Comparison of ENCODE assay signal across 8 mouse cellular contexts in genomic region chr7:45277136-45277760, GRCm38 (mm10). TPM values are rescaled to one million over a fixed set of nuclear protein-coding genes. Genes with fewer than 3 reads are reported as not detected.
DNase-seq lines count a peak whose midpoint lies in the region; ATAC-seq lines count a peak whose summit lies in the region.

TSS of gene Slc6a21 (plus strand) at chr7:45277513.

- peaks cover 24% of the 10 kb centered on the region for H3K27me3 ChIP-seq in hindbrain, embryonic 10.5 days (ENCODE audit: insufficient read depth, poor library complexity, severe bottlenecking)

- 8% methylated on average over 44 of the region's 44 CpGs for WGBS in hindbrain, embryonic 10.5 days

- H3K4me3 ChIP-seq in hindbrain, embryonic 10.5 days = peak within 1 kb of the TSS; percentile 55

- H3K27ac ChIP-seq in hindbrain, embryonic 10.5 days = peak within 1 kb of the TSS; percentile 62; the same call in 1 of the 2 replicates

- peaks cover 6% of the 10 kb centered on the region for H3K4me1 ChIP-seq in hindbrain, embryonic 10.5 days (replicated peaks)

- H3K36me3 ChIP-seq in hindbrain, embryonic 10.5 days = no peaks in the 10 kb centered on the region

- no peaks in the 10 kb centered on the region for H3K9me3 ChIP-seq in hindbrain, embryonic 10.5 days

- ATAC-seq in frontal cortex, adult (ENCODE audit: low TSS enrichment) = peak; percentile 23; the same call in 1 of the 2 replicates

- peak; percentile 30 for DNase-seq in MEL-GATA-1-ER (ENCODE audit: extremely low read depth, low read depth)
- peak; percentile 75 for DNase-seq in cerebellum, adult 8-10 months
- peak; percentile 77 for DNase-seq in hindbrain, embryonic 10.5 days (ENCODE audit: low spot score)
- peak; percentile 69 for DNase-seq in layer of hippocampus, adult 9-10 months (ENCODE audit: low spot score)
- DNase-seq in lung, postnatal 14 days = peak; percentile 85
- DNase-seq in ovary, postnatal 36 days (ENCODE audit: low spot score) = peak; percentile 79
- peak; percentile 72 to 75 for DNase-seq in thymus, postnatal 36 days

RNA-seq across cellular contexts. Expression of gene Slc6a21, which starts in this region (rescaled TPM):
- not detected in 2 replicates for polyA plus RNA-seq in hindbrain, embryonic 10.5 days (2016; fragmentation: Nextera tagmentation; extraction: Ambion mirVana)

Comparison
In these comparisons a context has a peak if more than half of its experiments do, and no peak if none do; other contexts are left out.
1. Peak in every context shown above with its lines: DNase-seq, ATAC-seq, H3K4me3 ChIP-seq and H3K27ac ChIP-seq.
2. Peak in DNase-seq, H3K4me3 ChIP-seq and H3K27ac ChIP-seq in hindbrain, embryonic 10.5 days; RNA of the gene not detected or under 1 TPM.
3. DNase-seq: peak in every context shown above with its lines; median percentile 85 in lung, postnatal 14 days; 79 in ovary, postnatal 36 days; 77 in hindbrain, embryonic 10.5 days; 75 in cerebellum, adult 8-10 months; 74 in thymus, postnatal 36 days; 69 in layer of hippocampus, adult 9-10 months; 30 in MEL-GATA-1-ER.